Mouse (Mus musculus) bone marrow, adult 2 months (tissue): ENCODE data around the gene Clasrp.

Experiments used
- CTCF ChIP-seq: fragments of 200-500 bp; IDR thresholded peaks from 2 replicates; pipeline ENCODE4 v1.5.1; 2011; ENCODE audit warnings: low read length, control low read depth; ENCODE audit not compliant: control insufficient read depth, insufficient read depth
- POLR2A ChIP-seq: fragments of 200-500 bp; IDR thresholded peaks from 2 replicates; pipeline ENCODE4 v1.6.1; 2011; ENCODE audit warnings: low read depth, mild to moderate bottlenecking, control low read depth, low read length, borderline replicate concordance; ENCODE audit not compliant: control insufficient read depth

DNA sequence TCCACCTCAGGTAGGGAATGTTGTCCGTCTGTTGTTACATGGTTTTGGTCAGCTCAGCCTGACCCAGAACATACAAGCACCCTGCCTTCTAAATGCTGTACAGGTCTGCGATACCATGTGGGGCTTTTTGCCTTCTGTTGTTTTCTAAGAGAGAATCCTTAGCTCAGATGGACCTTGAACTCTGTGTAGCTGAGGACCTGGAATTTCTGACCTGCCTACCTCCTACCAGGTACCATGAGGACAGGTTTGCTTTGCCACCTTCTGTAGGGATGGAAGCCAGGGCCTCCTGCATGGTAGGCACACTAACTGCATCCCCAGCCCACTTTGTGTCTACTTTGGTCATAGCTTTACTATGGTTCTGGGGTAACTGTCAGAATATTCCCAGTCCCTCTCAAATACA is 38.5 kb downstream of the Clasrp start:
- TF ChIP-seq CTCF, result no peak
- no peak for TF ChIP-seq POLR2A
